Mouse (Mus musculus) ES-E14 (cell line): ENCODE measurements at regions not wholly inside any gene's neighbourhood (a gene's known extent, or its start where the extent isn't known, plus 50 kb on each side); places are given as distances from the start of the nearest gene placed in this dataset.

Experiments used
- DNase-seq: peaks from one replicate; pipeline ENCODE4 v3.0.0-alpha.2; 2013; ENCODE audit warnings: low read depth, low spot score
- H3K27ac ChIP-seq: 2 replicates; pipeline ENCODE4 v1.5.1; 2012; ENCODE audit warnings: low read depth, mild to moderate bottlenecking, low read length, moderate library complexity, mixed read lengths; ENCODE audit not compliant: poor library complexity, insufficient read depth, severe bottlenecking
- H3K36me3 ChIP-seq: 2 replicates; pipeline ENCODE4 v1.6.1; 2012; ENCODE audit warnings: mild to moderate bottlenecking, low read length, moderate library complexity, mixed read lengths; ENCODE audit not compliant: control insufficient read depth, poor library complexity, insufficient read depth, severe bottlenecking
- H3K4me1 ChIP-seq, 2 experiments: fragments of 150-350 bp in 1 of 2; sonication (generic) in 1 of 2; 2 replicates each; pipeline ENCODE4 v1.6.1; 2012; ENCODE audit warnings: low read length in 2 of 2, mild to moderate bottlenecking in 1 of 2, mixed read lengths in 1 of 2; ENCODE audit not compliant: control insufficient read depth in 2 of 2, insufficient read depth in 2 of 2, poor library complexity in 1 of 2
- H3K4me3 ChIP-seq, 2 experiments: fragments of 150-350 bp in 1 of 2; sonication (generic) in 1 of 2; 2 replicates each; pipeline ENCODE4 v1.5.1; 2012; ENCODE audit warnings: low read length in 2 of 2, low read depth in 1 of 2, mild to moderate bottlenecking in 1 of 2, mixed read lengths in 1 of 2; ENCODE audit not compliant: insufficient read depth in 1 of 2, poor library complexity in 1 of 2, severe bottlenecking in 1 of 2
- H3K9ac ChIP-seq: 2 replicates; pipeline ENCODE4 v1.6.1; 2012; ENCODE audit warnings: low read depth, mild to moderate bottlenecking, low read length, mixed read lengths; ENCODE audit not compliant: poor library complexity, insufficient read depth, severe bottlenecking
- H3K9me3 ChIP-seq: fragments of 150-350 bp; sonication (generic); 2 replicates; pipeline ENCODE4 v1.6.1; 2012; ENCODE audit warnings: low read depth, mild to moderate bottlenecking, low read length; ENCODE audit not compliant: control insufficient read depth, insufficient read depth
- CHD2 ChIP-seq: IDR thresholded peaks from 2 replicates; pipeline ENCODE4 v1.6.1; 2014; ENCODE audit warnings: mild to moderate bottlenecking, low read depth, low read length, inconsistent platforms
- HCFC1 ChIP-seq: IDR thresholded peaks from 2 replicates; pipeline ENCODE4 v1.6.1; 2012; ENCODE audit warnings: low read length, inconsistent platforms, borderline replicate concordance; ENCODE audit not compliant: insufficient read depth
- MAFK ChIP-seq: IDR thresholded peaks from 2 replicates; pipeline ENCODE4 v1.6.1; 2014; ENCODE audit warnings: mild to moderate bottlenecking, low read depth, low read length, inconsistent platforms; ENCODE audit not compliant: insufficient read depth
- ZC3H11A ChIP-seq: IDR thresholded peaks from 2 replicates; pipeline ENCODE4 v1.6.1; 2012; ENCODE audit warnings: low read depth, mild to moderate bottlenecking, inconsistent platforms, low read length, borderline replicate concordance
- ZNF384 ChIP-seq: IDR thresholded peaks from 2 replicates; pipeline ENCODE4 v1.6.1; 2012; ENCODE audit warnings: low read depth, low read length, inconsistent platforms
- in situ Hi-C, 2 experiments: fragments of 600-800 bp; cut with MboI; formaldehyde crosslinking; loops; one replicate each; pipeline ENCODE4 v1.15.1; 2025; ENCODE audit warnings: low sequenced_read_pairs in 2 of 2, inconsistent platforms in 1 of 2; ENCODE audit not compliant: unreplicated experiment in 2 of 2

GRCm38 (mm10) chr5:126973425-126973824, 268.2 kb upstream of the Tmem132c start:
- Histone ChIP-seq H3K27ac (no peak overlapping the region), H3K36me3 (no peaks in the 10 kb centered on the region), H3K4me3 (no peak overlapping the region), H3K9ac (no peak overlapping the region), H3K9me3 (no peaks in the 10 kb centered on the region), H3K4me1 (no peaks in the 10 kb centered on the region)
- in situ Hi-C loops, result no loop called here
- no peak for TF ChIP-seq MAFK
- no peak for TF ChIP-seq ZC3H11A
- TF ChIP-seq ZNF384, result no peak
- no peak for TF ChIP-seq HCFC1
- TF ChIP-seq CHD2, result no peak
- no peak for DNase-seq

DNA sequence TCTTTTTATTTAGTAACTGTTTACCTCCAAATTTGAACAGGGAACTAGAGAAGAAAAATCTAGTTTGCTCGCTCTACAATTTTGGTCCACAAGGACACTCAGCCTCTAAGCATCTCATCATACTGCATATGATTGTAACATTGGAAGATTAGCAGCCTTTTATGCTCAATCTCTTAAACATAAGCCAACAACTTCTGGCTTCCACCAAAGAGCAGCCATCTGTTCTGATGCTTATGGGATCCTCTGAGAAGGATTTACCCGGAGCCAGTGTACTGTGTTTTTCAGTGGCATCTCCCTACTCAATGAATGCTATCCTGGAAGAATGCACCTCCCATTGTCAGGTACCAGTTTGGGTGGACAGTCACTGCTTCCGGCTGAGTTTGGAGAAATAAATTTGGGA, 267.0 kb upstream of the Tmem132c start:
- DNase-seq, result no peak
- Histone ChIP-seq H3K36me3 (no peaks in the 10 kb centered on the region), H3K27ac (no peak overlapping the region), H3K9ac (no peak overlapping the region), H3K4me1 (no peaks in the 10 kb centered on the region), H3K9me3 (no peaks in the 10 kb centered on the region), H3K4me3 (no peak overlapping the region)
- no peak for TF ChIP-seq MAFK
- no peak for TF ChIP-seq CHD2
- TF ChIP-seq ZC3H11A, result no peak
- no peak for TF ChIP-seq ZNF384
- TF ChIP-seq HCFC1, result no peak
- in situ Hi-C loops, result no loop called here

GRCm38 (mm10) chr5:126995577-126995976, 246.0 kb upstream of the Tmem132c start:
- peak; percentile 44 for DNase-seq
- TF ChIP-seq MAFK (no peak), ZNF384 (no peak), ZC3H11A (no peak), CHD2 (no peak), HCFC1 (no peak)
- H3K9ac ChIP-seq, result no peak overlapping the region
- H3K4me1 ChIP-seq, result no peaks in the 10 kb centered on the region
- no peaks in the 10 kb centered on the region for H3K9me3 ChIP-seq
- H3K27ac ChIP-seq, result no peak overlapping the region
- no peak overlapping the region for H3K4me3 ChIP-seq
- H3K36me3 ChIP-seq, result no peaks in the 10 kb centered on the region
- in situ Hi-C loops, result no loop called here

DNA sequence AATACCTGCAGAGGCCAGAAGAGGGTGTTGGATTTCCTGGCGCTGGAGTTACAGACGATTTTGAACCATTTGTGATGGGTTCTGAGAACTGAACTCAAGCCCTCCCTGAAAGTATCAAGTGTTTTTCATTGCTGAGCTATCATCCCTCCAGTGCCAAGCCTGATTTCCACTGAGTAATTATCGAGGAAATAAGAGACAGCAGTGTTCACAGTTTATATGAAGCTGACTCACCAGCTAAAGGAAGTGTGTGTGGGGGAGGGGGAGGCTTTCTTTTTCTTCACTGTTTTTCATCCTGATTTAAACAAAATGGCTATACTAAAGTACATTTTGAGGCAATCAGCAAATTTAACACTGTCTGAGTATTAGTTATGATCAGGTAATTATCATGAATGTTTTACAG, 227.4 kb upstream of the Tmem132c start:
- DNase-seq, result no peak
- no peaks in the 10 kb centered on the region for H3K4me1 ChIP-seq
- in situ Hi-C loops, result no loop called here

More for the DNA sequence above, 227.4 kb upstream of the Tmem132c start:
- Histone ChIP-seq H3K4me3 (no peak overlapping the region), H3K9me3 (no peaks in the 10 kb centered on the region), H3K36me3 (no peaks in the 10 kb centered on the region), H3K27ac (no peak overlapping the region), H3K9ac (no peak overlapping the region)
- TF ChIP-seq CHD2, result no peak
- TF ChIP-seq ZC3H11A, result no peak
- TF ChIP-seq ZNF384, result no peak
- TF ChIP-seq MAFK, result no peak
- TF ChIP-seq HCFC1, result no peak
